Mouse (Mus musculus) B cell, adult (primary cell): ENCODE data around the gene Fdxacb1. TPM values are rescaled to one million over a fixed set of nuclear protein-coding genes. Genes with fewer than 3 reads are reported as not detected.

Experiments used
- total RNA-seq: library from RNA; stranded (reverse); gene quantifications from 4 replicates; pipeline ENCODE4 v1.2.4, GENCODE M21; 2023; ENCODE audit not compliant: inconsistent age

Gene Fdxacb1
- 14.8 to 23.6 TPM (median 16.3 TPM) in 4 replicates for total RNA-seq

DNA sequence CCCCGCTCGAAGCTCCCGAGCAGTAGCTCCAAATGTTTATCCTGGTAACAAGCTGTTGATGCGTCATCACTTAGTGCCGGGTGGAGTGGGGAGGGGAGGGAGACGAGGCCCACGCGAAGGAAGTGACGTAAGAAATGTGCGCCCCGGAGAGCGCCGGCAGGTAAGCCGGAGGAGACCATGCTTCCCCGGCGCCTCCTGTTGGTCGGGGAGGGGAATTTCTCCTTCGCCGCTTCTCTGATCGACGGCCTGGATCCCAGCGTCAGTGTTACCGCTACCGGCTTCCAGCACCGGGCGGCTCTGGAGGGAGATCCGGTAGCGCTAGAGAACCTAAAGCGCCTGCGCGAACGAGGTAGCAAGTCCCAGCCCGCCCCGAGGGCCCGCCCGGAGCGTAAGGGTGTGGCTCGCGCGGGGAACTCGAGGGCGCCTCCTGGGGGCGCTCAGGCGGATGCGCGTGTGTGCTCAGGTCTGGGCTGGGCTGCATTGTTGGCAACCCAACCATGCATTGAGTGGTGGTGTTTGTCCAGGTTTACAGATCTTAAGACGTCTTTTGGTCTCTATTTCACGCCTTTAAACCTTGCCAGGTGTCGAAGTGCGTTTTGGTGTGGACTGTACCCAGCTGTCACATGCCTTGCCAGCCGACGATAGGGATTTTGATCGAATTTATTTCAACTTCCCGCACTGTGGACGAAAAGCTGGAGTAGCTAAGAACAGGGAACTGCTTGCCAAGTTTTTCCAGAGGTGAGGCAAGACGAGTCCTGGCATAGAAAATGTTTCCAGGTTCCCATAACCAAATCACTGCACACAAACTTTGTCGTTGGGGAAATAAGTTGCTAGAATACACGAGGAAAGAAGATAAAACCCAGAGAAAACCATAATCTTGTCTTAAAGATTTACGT is at the start of gene Fdxacb1:
Gene Fdxacb1, plus strand, starts transcription at position 130 of the 896 bp plus-strand sequence.

DNA sequence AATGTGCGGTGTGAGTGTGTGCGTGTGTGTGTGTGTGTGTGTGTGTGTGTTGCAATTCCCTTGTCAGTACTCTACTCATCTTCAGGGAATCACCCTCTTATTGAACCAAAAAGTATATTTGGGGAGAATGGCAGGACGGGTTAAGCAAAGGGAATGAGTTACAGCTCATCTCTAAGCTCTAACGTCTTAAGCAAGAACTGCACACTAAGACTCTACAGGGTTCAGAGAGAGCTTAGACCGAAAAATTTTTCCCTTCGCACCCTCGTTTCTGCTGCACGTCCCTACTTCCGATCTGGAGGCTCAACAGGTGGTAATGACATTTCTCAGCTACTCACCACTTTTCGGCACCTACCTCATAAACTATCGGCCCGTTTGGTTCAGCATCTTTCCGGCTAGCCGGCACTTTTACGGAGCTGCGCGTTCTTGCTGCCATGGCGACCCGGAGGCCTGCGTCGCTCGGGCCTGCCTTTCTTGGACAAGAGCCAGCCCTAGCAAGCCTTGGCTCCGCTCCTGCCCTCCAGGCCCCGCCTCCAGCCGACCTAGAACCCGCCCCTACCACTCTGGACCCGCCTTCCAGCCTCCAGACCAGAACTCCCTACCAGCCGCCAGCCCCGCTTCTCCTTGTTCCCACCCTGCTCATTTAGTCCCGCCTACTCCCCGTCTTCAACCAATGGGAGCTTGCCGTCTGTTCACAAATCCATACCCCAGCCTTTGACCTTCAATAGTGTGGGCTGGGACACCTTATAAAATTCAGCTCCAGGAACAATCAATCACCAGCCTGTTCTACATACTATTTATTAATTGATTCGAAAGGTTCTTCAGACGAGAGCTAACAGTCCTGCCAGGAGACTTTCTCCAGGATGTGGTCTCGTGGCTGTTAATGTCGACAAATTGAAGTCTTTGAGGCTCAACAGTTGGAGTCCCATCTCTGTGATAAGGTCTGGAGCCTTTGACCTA is 28.8 kb upstream of the Fdxacb1 start, which contains the start of gene Dixdc1:
Gene Dixdc1, minus strand, starts transcription at position 604 of the 957 bp plus-strand sequence.

GRCm38 (mm10) chr9:50746214-50746677 is 21.8 kb upstream of the Fdxacb1 start, which contains the start of gene 2310030G06Rik:
Gene 2310030G06Rik, minus strand, starts transcription at chr9:50746536.

DNA sequence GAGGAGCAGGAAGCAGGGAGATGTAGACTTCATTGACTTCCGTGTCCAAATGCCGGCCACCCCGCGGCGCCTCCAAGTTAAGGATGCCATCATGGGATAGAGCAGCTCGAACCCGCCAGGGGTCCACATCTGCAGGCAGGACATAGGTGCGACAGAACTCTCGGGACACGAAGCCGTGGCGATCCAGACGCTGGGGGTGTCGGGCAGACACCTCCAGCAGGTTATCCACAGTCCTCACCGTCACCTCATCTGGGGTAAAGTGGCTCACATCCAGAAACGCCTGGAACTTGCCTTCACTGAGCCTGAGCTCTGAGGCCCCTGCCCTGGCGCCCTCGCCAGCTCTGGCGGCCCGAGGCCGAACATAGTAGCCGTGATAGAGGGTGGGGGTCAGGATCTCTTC is 16.7 kb upstream of the Fdxacb1 start, which contains the start of gene Cryab:
Gene Cryab, plus strand, starts transcription at position 3 of the 400 bp plus-strand sequence.

GRCm38 (mm10) chr9:50752054-50752602 is 15.9 kb upstream of the Fdxacb1 start, which contains the start of gene Hspb2:
Gene Hspb2, minus strand, starts transcription at chr9:50752354.

GRCm38 (mm10) chr9:50774991-50775612 is 7.1 kb downstream of the Fdxacb1 start, which contains the start of the genes Alg9 and 1110032A03Rik:
Gene Alg9, plus strand, starts transcription at chr9:50775019.
Gene 1110032A03Rik, minus strand, starts transcription at chr9:50775520.

Other genes with a start within 250 kb of the Fdxacb1 start
- gene Pts, start 239.5 kb upstream of the Fdxacb1 start, total RNA-seq, result 58.5 to 68.5 TPM (median 61.2 TPM) in 4 replicates
- 16.3 to 23.4 TPM (median 21.1 TPM) in 4 replicates for gene Il18, start 213.4 kb upstream of the Fdxacb1 start, total RNA-seq
- 2.4 to 3.7 TPM (median 3.3 TPM) in 4 replicates for gene Bco2, start 213.1 kb upstream of the Fdxacb1 start, total RNA-seq
- not detected in 4 replicates for gene Tex12, start 206.9 kb upstream of the Fdxacb1 start, total RNA-seq
- 51.3 to 59.6 TPM (median 55.6 TPM) in 4 replicates for gene Sdhd, start 164.4 kb upstream of the Fdxacb1 start, total RNA-seq
- gene Timm8b, start 164.3 kb upstream of the Fdxacb1 start, total RNA-seq, result 52.2 to 55.4 TPM (median 53.6 TPM) in 4 replicates
- gene Pih1d2, start 150.9 kb upstream of the Fdxacb1 start, total RNA-seq, result 0.78 to 2.2 TPM in 2 of 4 replicates, not detected in the others
- 27.3 to 32.1 TPM (median 29.3 TPM) in 4 replicates for gene Nkapd1, start 150.8 kb upstream of the Fdxacb1 start, total RNA-seq
- gene Dlat, start 108.5 kb upstream of the Fdxacb1 start, total RNA-seq, result 22.5 to 35.4 TPM (median 31.0 TPM) in 4 replicates
- not detected in 4 replicates for gene Dixdc1, start 28.7 kb upstream of the Fdxacb1 start, total RNA-seq
- not detected in 4 replicates for gene 2310030G06Rik, start 21.7 kb upstream of the Fdxacb1 start, total RNA-seq
- gene Cryab, start 16.9 kb upstream of the Fdxacb1 start, total RNA-seq, result not detected in 4 replicates
- gene Hspb2, start 15.9 kb upstream of the Fdxacb1 start, total RNA-seq, result not detected in 4 replicates
- gene Alg9, start 6.8 kb downstream of the Fdxacb1 start, total RNA-seq, result 25.1 to 27.8 TPM (median 26.5 TPM) in 4 replicates
- gene 1110032A03Rik, start 7.3 kb downstream of the Fdxacb1 start, total RNA-seq, result 21.2 to 30.0 TPM (median 25.0 TPM) in 4 replicates
- 40.3 to 50.9 TPM (median 46.0 TPM) in 4 replicates for gene Ppp2r1b, start 77.1 kb downstream of the Fdxacb1 start, total RNA-seq
- gene Sik2, start 240.8 kb downstream of the Fdxacb1 start, total RNA-seq, result 28.2 to 38.2 TPM (median 33.3 TPM) in 4 replicates